Mouse (Mus musculus) layer of hippocampus, adult 9-11 months (tissue): ENCODE data around the gene Uqcc3.
"Not testable (repeated sequence)": the region's sequence is repeated elsewhere in the genome, so short reads cannot be mapped to it uniquely, and the experiment has no call there.

ENCODE experiments used
- DNase-seq: peaks from one replicate; pipeline ENCODE4 v3.0.0; 2022

The Uqcc3 gene

GRCm38 (mm10) chr19:8844371-8845129, 36.2 kb downstream of the Uqcc3 start:
- peak; percentile 59 for DNase-seq

DNA sequence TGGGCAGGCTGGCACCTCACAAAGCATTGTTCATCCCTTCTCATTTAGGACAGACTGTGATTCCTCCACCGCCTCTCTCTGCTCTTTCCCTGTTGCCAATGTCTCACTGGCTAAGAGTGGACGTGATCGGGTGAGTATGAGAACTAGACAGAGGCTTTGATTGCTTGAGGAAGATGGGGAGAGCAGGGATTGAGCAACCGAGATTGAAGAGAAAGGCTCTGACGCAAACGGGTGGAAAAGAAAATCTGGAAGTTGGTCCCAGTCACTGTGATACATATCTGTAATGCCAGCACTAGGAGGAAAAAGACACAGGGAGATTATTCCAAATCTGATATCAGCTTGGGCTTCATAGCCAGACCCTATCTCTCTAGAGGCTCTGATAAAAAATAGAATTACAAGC, 37.8 kb downstream of the Uqcc3 start:
- no peak for DNase-seq

GRCm38 (mm10) chr19:8841012-8841411, 39.7 kb downstream of the Uqcc3 start:
- DNase-seq: no peak

GRCm38 (mm10) chr19:8839908-8840791, 40.6 kb downstream of the Uqcc3 start:
- peak; percentile 75 for DNase-seq

GRCm38 (mm10) chr19:8839103-8839907, 41.4 kb downstream of the Uqcc3 start, which contains the start of gene Gng3:
Gng3 (minus strand) TSS chr19:8839194.
- DNase-seq: peak; percentile 85

GRCm38 (mm10) chr19:8838041-8838730, 42.5 kb downstream of the Uqcc3 start:
- no peak for DNase-seq

DNA sequence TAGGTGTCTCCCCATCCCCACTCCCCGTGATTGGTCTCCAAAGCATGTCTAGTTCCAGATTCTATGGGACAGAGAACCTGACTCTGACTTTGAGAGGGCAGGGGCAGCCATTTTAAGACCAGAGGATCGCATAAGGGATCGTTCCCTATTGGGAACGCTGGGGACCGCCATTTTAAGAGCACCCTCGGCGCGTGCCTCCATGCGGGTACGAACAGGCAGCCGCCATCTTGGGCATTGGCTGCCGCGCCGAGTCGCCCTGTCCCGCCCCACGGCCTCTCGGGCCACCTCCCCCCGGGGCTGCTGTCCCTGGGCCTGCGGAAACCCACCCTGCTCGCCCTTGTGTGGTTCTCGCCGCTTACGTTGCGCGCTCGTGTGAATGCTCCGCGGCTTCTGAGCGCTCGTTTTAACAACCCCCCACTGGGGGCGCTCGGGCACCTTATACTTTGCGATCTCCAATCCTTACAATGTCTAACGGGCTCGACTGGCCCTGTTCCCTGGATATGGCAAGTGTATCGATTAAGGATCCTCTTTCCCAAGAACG, 43.4 kb downstream of the Uqcc3 start, which contains the start of gene Bscl2:
Gene Bscl2, plus strand, starts transcription at position 217 of the 541 bp plus-strand sequence.
- DNase-seq: peak; percentile 93

DNA sequence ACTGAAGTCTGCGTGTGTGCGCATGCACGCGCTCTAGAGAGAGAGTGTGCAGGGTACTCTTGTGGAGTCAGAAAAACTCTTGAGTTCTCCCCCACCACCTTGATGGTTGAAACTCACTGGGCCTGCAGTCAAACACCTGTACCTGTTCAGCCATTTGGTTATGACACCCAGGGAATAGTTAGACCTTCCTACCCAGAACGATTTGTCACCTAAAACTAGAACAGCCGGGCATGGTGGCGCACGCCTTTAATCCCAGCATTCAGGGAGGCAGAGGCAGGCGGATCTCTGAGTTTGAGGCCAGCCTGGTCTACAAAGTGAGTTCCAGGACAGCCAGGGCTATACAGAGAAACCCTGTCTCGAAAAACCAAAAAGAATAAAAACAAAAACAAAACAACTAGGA, 44.4 kb downstream of the Uqcc3 start:
- not testable (repeated sequence) for DNase-seq

DNA sequence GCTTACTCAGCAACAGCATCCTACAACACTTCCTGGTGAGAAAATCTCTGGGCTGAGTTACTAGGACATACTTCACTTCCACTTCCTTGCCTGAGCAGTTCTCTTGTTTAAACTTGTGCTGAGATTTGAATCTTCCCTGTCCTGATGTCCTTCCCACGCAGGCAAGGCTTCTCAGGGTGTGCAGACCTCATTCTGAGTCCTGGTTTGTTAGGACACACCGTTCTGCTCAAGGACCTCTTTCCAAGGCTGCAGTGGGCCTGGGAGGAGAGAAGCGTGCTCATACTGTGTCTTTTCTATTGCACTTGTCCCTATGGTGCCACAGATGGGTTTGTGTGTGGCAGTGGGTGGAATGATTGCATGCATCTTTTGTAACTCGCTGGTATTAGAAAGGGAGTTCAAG, 47.8 kb downstream of the Uqcc3 start:
- no peak for DNase-seq

GRCm38 (mm10) chr19:8831262-8831661, 49.5 kb downstream of the Uqcc3 start:
- DNase-seq: no peak

GRCm38 (mm10) chr19:8830664-8831063, 50.1 kb downstream of the Uqcc3 start:
- no peak for DNase-seq
